Mouse (Mus musculus): Measurements from ENCODE around the gene Arhgap23. TPM values are rescaled to one million over a fixed set of nuclear protein-coding genes. Genes with fewer than 3 reads are reported as not detected.

The Arhgap23 gene
- polyA plus RNA-seq, 1 experiment from 2014 or later = 8.4 TPM

Other genes starting within 250 kb of the Arhgap23 start
- 42.7 and 44.3 TPM in 2 replicates for gene Kpnb1, start 227.7 kb upstream of the Arhgap23 start, polyA plus RNA-seq (2015; fragmentation: Nextera tagmentation; extraction: Ambion mirVana)
- 95.9 and 108 TPM in 2 replicates for gene Npepps, start 134.9 kb upstream of the Arhgap23 start, polyA plus RNA-seq (2015; fragmentation: Nextera tagmentation; extraction: Ambion mirVana)
- gene Mrpl45, start 99.8 kb upstream of the Arhgap23 start, polyA plus RNA-seq (2015; fragmentation: Nextera tagmentation; extraction: Ambion mirVana) = 37.6 and 41.4 TPM in 2 replicates
- gene Gpr179, start 63.5 kb upstream of the Arhgap23 start, polyA plus RNA-seq (2015; fragmentation: Nextera tagmentation; extraction: Ambion mirVana) = 0.09 and 0.10 TPM in 2 replicates
- gene Socs7, start 53.0 kb upstream of the Arhgap23 start, polyA plus RNA-seq (2015; fragmentation: Nextera tagmentation; extraction: Ambion mirVana) = 3.4 and 4.4 TPM in 2 replicates
- gene 4933428G20Rik, start 84.8 kb downstream of the Arhgap23 start, polyA plus RNA-seq (2015; fragmentation: Nextera tagmentation; extraction: Ambion mirVana) = 0.93 and 1.1 TPM in 2 replicates
- gene Srcin1, start 160.7 kb downstream of the Arhgap23 start, polyA plus RNA-seq (2015; fragmentation: Nextera tagmentation; extraction: Ambion mirVana) = 0.89 and 0.92 TPM in 2 replicates
- gene Epop, start 214.2 kb downstream of the Arhgap23 start, polyA plus RNA-seq (2015; fragmentation: Nextera tagmentation; extraction: Ambion mirVana) = 1.9 and 3.2 TPM in 2 replicates
- gene Mllt6, start 247.9 kb downstream of the Arhgap23 start, polyA plus RNA-seq (2015; fragmentation: Nextera tagmentation; extraction: Ambion mirVana) = 2.4 and 2.6 TPM in 2 replicates

All from limb, embryonic 15.5 days (tissue).